Mouse (Mus musculus) MEL (cell line): Measurements from ENCODE around the gene Rabl6. TPM values are rescaled to one million over a fixed set of nuclear protein-coding genes. Genes with fewer than 3 reads are reported as not detected.

Experiments used
- DNase-seq: peaks from one replicate; pipeline ENCODE4 v3.0.0; 2011; ENCODE audit warnings: low read depth, low spot score
- H3K27ac ChIP-seq: 2 replicates; pipeline ENCODE4 v1.5.1; 2012; ENCODE audit warnings: low read depth, mild to moderate bottlenecking, control low read depth, low read length, moderate library complexity; ENCODE audit not compliant: control insufficient read depth
- H3K27me3 ChIP-seq, 2 experiments: fragments of 150-350 bp in 1 of 2; sonication (generic) in 1 of 2; 2 replicates each; pipeline ENCODE4 v1.6.1; 2012; ENCODE audit warnings: low read length in 2 of 2, mild to moderate bottlenecking in 2 of 2, improper control_type of control experiment in 1 of 2, moderate library complexity in 1 of 2; ENCODE audit not compliant: insufficient read depth in 2 of 2, control insufficient read depth in 1 of 2
- H3K36me3 ChIP-seq, 2 experiments: 2 replicates each; pipeline ENCODE4 v1.6.1; 2012 to 2014; ENCODE audit warnings: low read length in 2 of 2, improper control_type of control experiment in 1 of 2, inconsistent platforms in 1 of 2, mild to moderate bottlenecking in 1 of 2; ENCODE audit not compliant: insufficient read depth in 2 of 2, control insufficient read depth in 1 of 2
- H3K4me1 ChIP-seq, 2 experiments: fragments of 150-350 bp in 1 of 2; sonication (generic) in 1 of 2; 2 replicates each; pipeline ENCODE4 v1.6.1; 2012; ENCODE audit warnings: low read length in 2 of 2, improper control_type of control experiment in 1 of 2, mild to moderate bottlenecking in 1 of 2; ENCODE audit not compliant: insufficient read depth in 2 of 2, control insufficient read depth in 1 of 2
- H3K4me3 ChIP-seq, 2 experiments: fragments of 150-350 bp in 1 of 2; sonication (generic) in 1 of 2; 2 replicates each; pipeline ENCODE4 v1.5.1; 2012; ENCODE audit warnings: low read depth in 2 of 2, low read length in 2 of 2, mild to moderate bottlenecking in 2 of 2, moderate library complexity in 2 of 2, control low read depth in 1 of 2, improper control_type of control experiment in 1 of 2; ENCODE audit not compliant: control insufficient read depth in 1 of 2, insufficient read depth in 1 of 2
- H3K79me2 ChIP-seq: 2 replicates; pipeline ENCODE4 v1.6.1; 2012; ENCODE audit warnings: mild to moderate bottlenecking, low read length, moderate library complexity; ENCODE audit not compliant: control insufficient read depth, poor library complexity, insufficient read depth
- H3K9ac ChIP-seq: 2 replicates; pipeline ENCODE4 v1.6.1; 2012; ENCODE audit warnings: low read depth, mild to moderate bottlenecking, control low read depth, low read length, moderate library complexity; ENCODE audit not compliant: control insufficient read depth, poor library complexity, severe bottlenecking
- H3K9me3 ChIP-seq: fragments of 150-350 bp; sonication (generic); replicated peaks from 2 replicates; pipeline ENCODE4 v1.6.1; 2012; ENCODE audit warnings: mild to moderate bottlenecking, low read length, improper control_type of control experiment, moderate library complexity; ENCODE audit not compliant: insufficient read depth
- BHLHE40 ChIP-seq: IDR thresholded peaks from 2 replicates; pipeline ENCODE4 v1.6.1; 2012; ENCODE audit warnings: low read depth, mild to moderate bottlenecking, inconsistent platforms, low read length, improper control_type of control experiment, borderline replicate concordance
- CTCF ChIP-seq, 3 experiments: IDR thresholded peaks in 2 of 3; conservative IDR thresholded peaks in 1 of 3; 2 replicates each; pipeline ENCODE4 v1.5.1; 2011 to 2012; ENCODE audit warnings: low read length in 3 of 3, low read depth in 2 of 3, mild to moderate bottlenecking in 2 of 3, improper control_type of control experiment in 1 of 3, inconsistent platforms in 1 of 3, mixed read lengths in 1 of 3, moderate library complexity in 1 of 3; ENCODE audit not compliant: control insufficient read depth in 1 of 3, insufficient read depth in 1 of 3, poor library complexity in 1 of 3, severe bottlenecking in 1 of 3
- E2F4 ChIP-seq: IDR thresholded peaks from 2 replicates; pipeline ENCODE4 v1.6.1; 2011; ENCODE audit warnings: low read depth, low read length, improper control_type of control experiment, borderline replicate concordance
- ELF1 ChIP-seq: IDR thresholded peaks from 2 replicates; pipeline ENCODE4 v1.6.1; 2014; ENCODE audit warnings: low read depth, mild to moderate bottlenecking, inconsistent platforms, low read length, improper control_type of control experiment, moderate library complexity
- EP300 ChIP-seq, 2 experiments: IDR thresholded peaks; 2 replicates each; pipeline ENCODE4 v1.6.1; 2011; ENCODE audit warnings: improper control_type of control experiment in 2 of 2, low read length in 2 of 2, low read depth in 1 of 2, mild to moderate bottlenecking in 1 of 2
- ETS1 ChIP-seq: IDR thresholded peaks from 2 replicates; pipeline ENCODE4 v1.6.1; 2012; ENCODE audit warnings: low read depth, mild to moderate bottlenecking, inconsistent platforms, low read length, improper control_type of control experiment, moderate library complexity
- JUND ChIP-seq: IDR thresholded peaks from 2 replicates; pipeline ENCODE4 v1.6.1; 2011; ENCODE audit warnings: low read depth, mild to moderate bottlenecking, improper control_type of control experiment, low read length
- KAT2A ChIP-seq: conservative IDR thresholded peaks from 2 replicates; pipeline ENCODE4 v1.6.1; 2012; ENCODE audit warnings: low read depth, low read length, improper control_type of control experiment, inconsistent platforms
- MAX ChIP-seq: IDR thresholded peaks from 2 replicates; pipeline ENCODE4 v1.6.1; 2011; ENCODE audit warnings: low read length, improper control_type of control experiment
- MEF2A ChIP-seq: IDR thresholded peaks from 2 replicates; pipeline ENCODE4 v1.6.1; 2014; ENCODE audit warnings: low read depth, mild to moderate bottlenecking, inconsistent platforms, low read length, improper control_type of control experiment; ENCODE audit not compliant: poor library complexity, insufficient replicate concordance, severe bottlenecking; ENCODE audit errors: extremely low read depth
- MXI1 ChIP-seq: IDR thresholded peaks from 2 replicates; pipeline ENCODE4 v1.6.1; 2011; ENCODE audit warnings: mild to moderate bottlenecking, low read depth, low read length, improper control_type of control experiment
- NELFE ChIP-seq: IDR thresholded peaks from 2 replicates; pipeline ENCODE4 v1.6.1; 2011; ENCODE audit warnings: low read depth, low read length, improper control_type of control experiment
- POLR2AphosphoS2 ChIP-seq: IDR thresholded peaks from 2 replicates; pipeline ENCODE4 v1.6.1; 2011; ENCODE audit warnings: low read length, improper control_type of control experiment
- RCOR1 ChIP-seq: IDR thresholded peaks from 2 replicates; pipeline ENCODE4 v1.6.1; 2012; ENCODE audit warnings: low read depth, mild to moderate bottlenecking, inconsistent platforms, low read length, improper control_type of control experiment
- TAL1 ChIP-seq: IDR thresholded peaks from 2 replicates; pipeline ENCODE4 v1.6.1; 2012; ENCODE audit warnings: mild to moderate bottlenecking, inconsistent platforms, low read length, moderate library complexity, mixed read lengths
- TBP ChIP-seq: IDR thresholded peaks from 2 replicates; pipeline ENCODE4 v1.8.0; 2011; ENCODE audit warnings: low read depth, low read length, improper control_type of control experiment
- TCF12 ChIP-seq: IDR thresholded peaks from 2 replicates; pipeline ENCODE4 v1.6.1; 2014; ENCODE audit warnings: low read depth, mild to moderate bottlenecking, inconsistent platforms, low read length, improper control_type of control experiment, moderate library complexity
- USF2 ChIP-seq, 2 experiments: IDR thresholded peaks; 2 replicates each; pipeline ENCODE4 v1.6.1; 2011 to 2012; ENCODE audit warnings: improper control_type of control experiment in 2 of 2, low read length in 2 of 2, borderline replicate concordance in 1 of 2, inconsistent platforms in 1 of 2, low read depth in 1 of 2, mild to moderate bottlenecking in 1 of 2; ENCODE audit not compliant: insufficient read depth in 1 of 2
- ZKSCAN1 ChIP-seq: IDR thresholded peaks from 2 replicates; pipeline ENCODE4 v1.6.1; 2012; ENCODE audit warnings: low read depth, mild to moderate bottlenecking, inconsistent platforms, low read length, improper control_type of control experiment, moderate library complexity
- ZMIZ1 ChIP-seq: IDR thresholded peaks from 2 replicates; pipeline ENCODE4 v1.6.1; 2012; ENCODE audit warnings: low read depth, mild to moderate bottlenecking, inconsistent platforms, low read length, improper control_type of control experiment, moderate library complexity
- ZNF384 ChIP-seq: IDR thresholded peaks from 2 replicates; pipeline ENCODE4 v1.6.1; 2012; ENCODE audit warnings: low read depth, mild to moderate bottlenecking, inconsistent platforms, low read length, improper control_type of control experiment
- polyA plus RNA-seq, 2 experiments: library from polyadenylated mRNA; stranded (reverse) in 1 of 2; unstranded in 1 of 2; fragments of >175 nt in 1 of 2; fragments of >200 nt in 1 of 2; gene quantifications; 2 replicates each; pipeline versions ENCODE4 v1.2.1 to v1.2.4; 2012; ENCODE audit warnings: low replicate concordance in 2 of 2, low read depth in 1 of 2; ENCODE audit not compliant: insufficient read length in 2 of 2, insufficient read depth in 1 of 2, missing spikeins in 1 of 2
- total RNA-seq: library from RNA; depleted of rRNA; stranded (reverse); fragments of 300-350 nt; gene quantifications from 2 replicates; pipeline ENCODE4 v1.2.3, GENCODE M21; 2012

Rabl6 gene
- total and polyA plus RNA-seq, 3 experiments, result 76.9 to 104 (median 84.7) TPM

- TF ChIP-seq EP300 (IDR thresholded peaks at IDR 0.05; ENCODE audit: low read depth in 1 of 2, low read length in 2 of 2), result no peak
- no peak for TF ChIP-seq ETS1
- TF ChIP-seq KAT2A, result no peak
- TF ChIP-seq BHLHE40, result no peak
- TF ChIP-seq ZNF384, result no peak
- TF ChIP-seq E2F4, result no peak
- TF ChIP-seq MAX, result no peak
- TF ChIP-seq ZMIZ1, result no peak
- no peak for TF ChIP-seq POLR2AphosphoS2
- no peak for TF ChIP-seq RCOR1
- no peak for TF ChIP-seq MEF2A
- TF ChIP-seq TAL1, result no peak
- TF ChIP-seq MXI1, result no peak
- no peak for TF ChIP-seq USF2 (IDR thresholded peaks at IDR 0.05; ENCODE audit: borderline replicate concordance in 1 of 2, insufficient read depth in 1 of 2, low read depth in 1 of 2, low read length in 2 of 2)
- no peak for TF ChIP-seq CTCF (IDR thresholded peaks at IDR 0.05 in 2 of 3, conservative IDR thresholded peaks at IDR 0.05 in 1 of 3; ENCODE audit: control insufficient read depth in 1 of 3, insufficient read depth in 1 of 3, low read depth in 2 of 3, low read length in 3 of 3, poor library complexity in 1 of 3, severe bottlenecking in 1 of 3)
- TF ChIP-seq NELFE, result no peak
- no peak for TF ChIP-seq TCF12
- no peak for TF ChIP-seq JUND
- TF ChIP-seq TBP, result no peak
- no peak overlapping the region for H3K27ac ChIP-seq
- no peaks in the 10 kb centered on the region for H3K9me3 ChIP-seq
- H3K9ac ChIP-seq, result no peak overlapping the region
- H3K79me2 ChIP-seq, result no peaks in the 10 kb centered on the region
- peaks cover 0 to 5% of the 10 kb centered on the region in 2 experiments; a peak in 2 of 4 replicates for H3K4me1 ChIP-seq
- H3K36me3 ChIP-seq, result peaks cover 3 to 7% of the 10 kb centered on the region in 2 experiments
- H3K4me3 ChIP-seq, result no peak overlapping the region
- DNase-seq, result no peak
- H3K27me3 ChIP-seq, result no peaks in the 10 kb centered on the region
These were observed 21.0 kb downstream of the Rabl6 start for GRCm38 (mm10) chr2:25587290-25587689.

- no peak for DNase-seq
- H3K27ac ChIP-seq, result no peak overlapping the region
- H3K27me3 ChIP-seq, result no peaks in the 10 kb centered on the region
- no peak overlapping the region for H3K9ac ChIP-seq
- peaks cover 0 to 10% of the 10 kb centered on the region in 2 experiments; a peak in 2 of 4 replicates for H3K4me1 ChIP-seq
- H3K4me3 ChIP-seq, result no peak overlapping the region
- no peaks in the 10 kb centered on the region for H3K79me2 ChIP-seq
- no peak for TF ChIP-seq USF2 (IDR thresholded peaks at IDR 0.05; ENCODE audit: borderline replicate concordance in 1 of 2, insufficient read depth in 1 of 2, low read depth in 1 of 2, low read length in 2 of 2)
- TF ChIP-seq ZNF384, result no peak
- no peak for TF ChIP-seq MXI1
- no peak for TF ChIP-seq ZKSCAN1
- TF ChIP-seq NELFE, result no peak
- no peak for TF ChIP-seq MEF2A
- no peak for TF ChIP-seq RCOR1
- TF ChIP-seq ELF1, result no peak
- peaks cover 3 to 7% of the 10 kb centered on the region in 2 experiments for H3K36me3 ChIP-seq
- no peaks in the 10 kb centered on the region for H3K9me3 ChIP-seq
These were observed 22.7 kb downstream of the Rabl6 start for GRCm38 (mm10) chr2:25585601-25586000.
